Mouse (Mus musculus) forebrain, embryonic 10.5 days (tissue): Measurements from ENCODE around the gene Lsamp. TPM values are rescaled to one million over a fixed set of nuclear protein-coding genes. Genes with fewer than 3 reads are reported as not detected.

ENCODE experiments used
- DNase-seq: peaks from one replicate; pipeline ENCODE4 v3.0.0-alpha.2; 2017; ENCODE audit warnings: low spot score; ENCODE audit errors: extremely low spot score
- H3K27ac ChIP-seq: fragments of 300-500 bp; sonication (generic); 2 replicates; pipeline ENCODE4 v1.5.1; 2016; ENCODE audit warnings: mild to moderate bottlenecking
- H3K27me3 ChIP-seq: fragments of 300-500 bp; sonication (generic); 2 replicates; pipeline ENCODE4 v1.6.1; 2016; ENCODE audit warnings: mild to moderate bottlenecking; ENCODE audit not compliant: poor library complexity, severe bottlenecking
- H3K36me3 ChIP-seq: fragments of 300-500 bp; sonication (generic); replicated peaks from 2 replicates; pipeline ENCODE4 v1.6.1; 2016; ENCODE audit warnings: mild to moderate bottlenecking, moderate library complexity
- H3K4me1 ChIP-seq: fragments of 300-500 bp; sonication (generic); 2 replicates; pipeline ENCODE4 v1.6.1; 2016
- H3K4me3 ChIP-seq: fragments of 300-500 bp; sonication (generic); 2 replicates; pipeline ENCODE4 v1.5.1; 2016; ENCODE audit warnings: mild to moderate bottlenecking, moderate library complexity
- H3K9me3 ChIP-seq: fragments of 300-500 bp; sonication (generic); 2 replicates; pipeline ENCODE4 v1.6.1; 2016; ENCODE audit warnings: mild to moderate bottlenecking, moderate library complexity
- WGBS: fragments of 180-500 bp; shearing (Covaris S2); methylation state at CpG from one replicate; pipeline ENCODE4 v1.1.7; 2016; 5-methylcytosine and 5-hydroxymethylcytosine counted together
- polyA plus RNA-seq: library from polyadenylated mRNA; unstranded; fragments of >200 nt; fragmentation: Nextera tagmentation; extraction: Ambion mirVana; gene quantifications from 2 replicates; pipeline ENCODE4 v1.2.1, GENCODE M21; 2016

The Lsamp gene
- polyA plus RNA-seq, 1 experiment from 2014 or later = 13.7 TPM

GRCm38 (mm10) chr16:41633898-41634297, 1649.7 kb downstream of the Lsamp start:
- Histone ChIP-seq H3K4me1 (peaks cover 11% of the 10 kb centered on the region; the same call in 1 of the 2 replicates), H3K27ac (no peak overlapping the region), H3K4me3 (no peak overlapping the region), H3K27me3 (no peaks in the 10 kb centered on the region), H3K36me3 (no peaks in the 10 kb centered on the region), H3K9me3 (no peaks in the 10 kb centered on the region)
- DNase-seq = no peak
- 50% methylated on average over 2 of the region's 2 CpGs for WGBS

DNA sequence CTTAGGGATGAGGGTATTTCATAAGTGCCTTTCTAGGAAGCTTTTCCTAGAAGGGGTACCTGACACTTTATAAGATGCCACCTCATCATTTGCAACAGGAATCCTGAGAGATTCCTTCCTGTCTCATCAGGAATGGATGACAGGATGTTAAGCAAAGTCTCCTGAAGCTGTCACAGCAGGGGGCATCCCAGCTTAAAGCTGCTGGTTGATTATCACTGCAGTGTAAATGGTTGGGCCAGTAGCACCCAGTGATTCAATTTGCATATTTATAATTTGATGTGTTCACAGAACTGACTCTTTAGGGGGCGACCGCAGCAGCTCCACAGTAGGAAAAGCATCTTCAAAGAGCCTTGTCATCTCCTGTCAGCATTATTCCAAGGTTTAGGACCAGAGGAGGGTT, 1656.7 kb downstream of the Lsamp start:
- no peaks in the 10 kb centered on the region for H3K36me3 ChIP-seq
- 61% methylated on average over 2 of the region's 2 CpGs for WGBS
- H3K27ac ChIP-seq = no peak overlapping the region
- DNase-seq = no peak
- no peak overlapping the region for H3K4me3 ChIP-seq
- H3K27me3 ChIP-seq = no peaks in the 10 kb centered on the region
- no peaks in the 10 kb centered on the region for H3K4me1 ChIP-seq
- H3K9me3 ChIP-seq = no peaks in the 10 kb centered on the region

DNA sequence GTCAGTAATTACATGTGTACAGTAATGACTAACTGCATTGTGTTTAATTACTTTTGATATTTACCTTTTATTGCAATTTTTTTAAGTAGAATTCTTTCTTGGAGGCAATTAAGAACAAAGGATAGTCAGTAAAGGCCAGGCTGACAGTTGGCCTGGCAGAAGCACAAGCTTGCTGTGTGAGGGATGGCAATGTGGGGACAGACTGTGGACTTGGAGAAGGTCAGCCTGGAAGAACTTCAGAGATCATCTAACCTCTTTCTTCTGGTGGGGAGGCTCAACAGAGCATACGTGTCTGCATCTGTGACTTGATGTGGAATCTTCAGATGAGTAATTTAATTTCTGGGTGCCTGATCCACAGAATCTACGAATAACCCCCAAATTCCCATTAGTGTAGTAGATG, 1669.1 kb downstream of the Lsamp start:
- no peak overlapping the region for H3K27ac ChIP-seq
- no peaks in the 10 kb centered on the region for H3K36me3 ChIP-seq
- DNase-seq = no peak
- H3K4me1 ChIP-seq = no peaks in the 10 kb centered on the region
- no peak overlapping the region for H3K4me3 ChIP-seq
- WGBS = 94% methylated on average over 2 of the region's 2 CpGs
- H3K27me3 ChIP-seq = no peaks in the 10 kb centered on the region
- no peaks in the 10 kb centered on the region for H3K9me3 ChIP-seq

DNA sequence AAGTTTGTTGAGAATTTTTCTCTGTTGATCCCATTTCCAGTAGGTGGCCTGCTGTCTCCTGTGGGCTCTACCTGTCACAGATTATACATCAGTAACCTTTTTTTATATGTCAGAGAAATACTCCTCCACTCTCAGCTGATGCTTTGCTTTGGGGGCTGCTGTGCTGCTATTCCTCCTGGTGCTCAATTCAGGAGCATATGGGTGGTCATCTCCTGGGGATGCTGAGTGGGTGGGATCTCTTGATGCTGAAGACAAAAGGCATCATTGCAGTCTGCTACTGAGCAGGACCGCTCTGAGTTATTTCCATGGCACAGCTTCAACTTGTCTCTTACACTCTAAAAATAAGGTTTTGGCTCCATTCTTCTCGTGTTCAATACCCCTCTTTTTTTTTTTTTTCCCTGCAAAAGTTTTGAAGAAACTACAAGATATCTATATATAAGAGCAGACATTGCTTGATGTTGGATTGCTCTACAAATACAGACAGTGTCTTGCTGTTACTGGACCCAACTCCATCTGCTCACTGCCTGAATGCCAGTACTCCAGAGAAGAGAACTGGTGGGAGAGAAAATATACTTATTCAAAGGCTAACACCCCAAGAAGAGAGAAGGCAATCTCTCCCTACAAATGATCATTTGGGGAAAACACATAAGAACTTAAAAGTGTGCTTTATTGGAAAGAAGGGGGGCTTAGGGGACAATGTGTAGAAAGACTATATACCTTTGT, 1690.3 kb downstream of the Lsamp start:
- 89% methylated on average over 2 of the region's 2 CpGs for WGBS

GRCm38 (mm10) chr16:41675774-41676173, 1691.6 kb downstream of the Lsamp start:
- no peak for DNase-seq
- no peaks in the 10 kb centered on the region for H3K36me3 ChIP-seq
- H3K4me3 ChIP-seq = no peak overlapping the region
- WGBS = 95% methylated on average over 3 of the region's 3 CpGs
- H3K9me3 ChIP-seq = no peaks in the 10 kb centered on the region
- H3K27ac ChIP-seq = no peak overlapping the region
- no peaks in the 10 kb centered on the region for H3K27me3 ChIP-seq
- H3K4me1 ChIP-seq = no peaks in the 10 kb centered on the region

More for the DNA sequence above, 1690.3 kb downstream of the Lsamp start:
- DNase-seq = no peak
- no peaks in the 10 kb centered on the region for H3K36me3 ChIP-seq
- no peaks in the 10 kb centered on the region for H3K4me1 ChIP-seq
- H3K4me3 ChIP-seq = no peak overlapping the region
- no peak overlapping the region for H3K27ac ChIP-seq
- H3K27me3 ChIP-seq = no peaks in the 10 kb centered on the region
- no peaks in the 10 kb centered on the region for H3K9me3 ChIP-seq

GRCm38 (mm10) chr16:41692435-41692834, 1708.3 kb downstream of the Lsamp start:
- no peak for DNase-seq
- no peaks in the 10 kb centered on the region for H3K27me3 ChIP-seq
- H3K4me3 ChIP-seq = no peak overlapping the region
- no peak overlapping the region for H3K27ac ChIP-seq
- no peaks in the 10 kb centered on the region for H3K36me3 ChIP-seq
- peaks cover 3% of the 10 kb centered on the region; the same call in 1 of the 2 replicates for H3K4me1 ChIP-seq
- H3K9me3 ChIP-seq = no peaks in the 10 kb centered on the region

GRCm38 (mm10) chr16:41701790-41702428, 1717.7 kb downstream of the Lsamp start:
- DNase-seq = no peak
- whole genome bisulfite sequencing = 88% methylated on average over 5 of the region's 5 CpGs
- Histone ChIP-seq H3K4me1 (no peaks in the 10 kb centered on the region), H3K27me3 (no peaks in the 10 kb centered on the region), H3K4me3 (no peak overlapping the region), H3K36me3 (no peaks in the 10 kb centered on the region), H3K9me3 (no peaks in the 10 kb centered on the region), H3K27ac (no peak overlapping the region)

GRCm38 (mm10) chr16:41728900-41729585, 1744.9 kb downstream of the Lsamp start:
- Histone ChIP-seq H3K9me3 (no peaks in the 10 kb centered on the region), H3K4me3 (no peak overlapping the region), H3K27ac (no peak overlapping the region), H3K4me1 (0 out of 2 replicates have a peak, but pooled peaks cover 4% of the 10 kb centered on the region), H3K27me3 (no peaks in the 10 kb centered on the region), H3K36me3 (no peaks in the 10 kb centered on the region)
- WGBS = 93% methylated on average over 9 of the region's 9 CpGs
- DNase-seq = no peak

DNA sequence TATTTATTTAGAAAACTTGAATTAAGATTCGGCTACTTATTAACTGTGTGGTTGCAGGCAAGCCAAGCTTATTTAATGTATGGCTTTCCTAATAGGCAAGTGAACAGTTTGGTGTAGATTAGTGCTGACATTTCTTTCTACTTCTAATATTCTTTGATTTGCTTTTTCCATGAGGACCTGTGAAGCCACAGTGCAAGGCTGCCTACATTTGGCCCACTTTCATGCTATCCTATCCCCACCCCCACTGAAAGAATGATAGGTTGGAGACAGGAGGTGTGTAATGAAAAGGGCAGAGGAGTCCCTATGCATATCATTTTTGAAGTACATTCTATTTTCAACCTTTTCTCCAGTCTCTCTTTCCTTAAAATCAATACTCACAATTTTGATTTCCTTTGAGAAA, 1745.8 kb downstream of the Lsamp start:
- H3K36me3 ChIP-seq = no peaks in the 10 kb centered on the region
- DNase-seq = no peak
- no peak overlapping the region for H3K27ac ChIP-seq
- no peaks in the 10 kb centered on the region for H3K27me3 ChIP-seq
- whole genome bisulfite sequencing = 96% methylated on average over 1 of the region's 1 CpGs
- 0 out of 2 replicates have a peak, but pooled peaks cover 4% of the 10 kb centered on the region for H3K4me1 ChIP-seq
- no peak overlapping the region for H3K4me3 ChIP-seq
- no peaks in the 10 kb centered on the region for H3K9me3 ChIP-seq

DNA sequence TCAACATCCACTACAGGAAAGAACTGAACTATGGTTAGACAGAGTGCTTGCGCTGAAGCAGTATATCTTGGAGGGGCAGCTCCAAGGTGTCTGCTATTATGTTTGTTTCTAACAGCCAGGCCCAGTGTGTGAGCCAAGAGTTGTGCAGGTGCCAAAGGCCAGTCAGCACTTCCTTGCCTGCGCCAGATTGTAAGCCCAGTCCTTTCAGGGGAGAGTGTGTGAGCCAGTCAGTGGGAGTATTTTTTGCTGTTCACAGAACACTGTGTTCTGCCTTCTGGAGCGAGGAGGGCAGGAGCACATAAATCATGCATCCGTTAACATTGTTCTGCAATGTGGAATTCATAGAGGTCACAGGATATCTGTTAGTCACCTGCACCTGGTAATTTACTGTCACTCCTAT, 1760.9 kb downstream of the Lsamp start:
- Histone ChIP-seq H3K4me3 (no peak overlapping the region), H3K4me1 (peaks cover 9% of the 10 kb centered on the region), H3K27ac (no peak overlapping the region), H3K36me3 (no peaks in the 10 kb centered on the region), H3K27me3 (no peaks in the 10 kb centered on the region), H3K9me3 (no peaks in the 10 kb centered on the region)
- DNase-seq = no peak
- WGBS = 88% methylated on average over 4 of the region's 4 CpGs

GRCm38 (mm10) chr16:41746235-41746911, 1762.2 kb downstream of the Lsamp start:
- peaks cover 9% of the 10 kb centered on the region for H3K4me1 ChIP-seq
- H3K27ac ChIP-seq = no peak overlapping the region
- DNase-seq = no peak
- H3K27me3 ChIP-seq = no peaks in the 10 kb centered on the region
- WGBS = 92% methylated on average over 11 of the region's 11 CpGs
- H3K9me3 ChIP-seq = no peaks in the 10 kb centered on the region
- H3K4me3 ChIP-seq = no peak overlapping the region
- no peaks in the 10 kb centered on the region for H3K36me3 ChIP-seq

GRCm38 (mm10) chr16:41747874-41748273, 1763.7 kb downstream of the Lsamp start:
- DNase-seq = no peak
- H3K9me3 ChIP-seq = no peaks in the 10 kb centered on the region
- no peaks in the 10 kb centered on the region for H3K27me3 ChIP-seq
- no peaks in the 10 kb centered on the region for H3K36me3 ChIP-seq
- WGBS = 82% methylated on average over 2 of the region's 2 CpGs
- peaks cover 9% of the 10 kb centered on the region for H3K4me1 ChIP-seq
- no peak overlapping the region for H3K27ac ChIP-seq
- H3K4me3 ChIP-seq = no peak overlapping the region
